In the genomic region with DNA sequence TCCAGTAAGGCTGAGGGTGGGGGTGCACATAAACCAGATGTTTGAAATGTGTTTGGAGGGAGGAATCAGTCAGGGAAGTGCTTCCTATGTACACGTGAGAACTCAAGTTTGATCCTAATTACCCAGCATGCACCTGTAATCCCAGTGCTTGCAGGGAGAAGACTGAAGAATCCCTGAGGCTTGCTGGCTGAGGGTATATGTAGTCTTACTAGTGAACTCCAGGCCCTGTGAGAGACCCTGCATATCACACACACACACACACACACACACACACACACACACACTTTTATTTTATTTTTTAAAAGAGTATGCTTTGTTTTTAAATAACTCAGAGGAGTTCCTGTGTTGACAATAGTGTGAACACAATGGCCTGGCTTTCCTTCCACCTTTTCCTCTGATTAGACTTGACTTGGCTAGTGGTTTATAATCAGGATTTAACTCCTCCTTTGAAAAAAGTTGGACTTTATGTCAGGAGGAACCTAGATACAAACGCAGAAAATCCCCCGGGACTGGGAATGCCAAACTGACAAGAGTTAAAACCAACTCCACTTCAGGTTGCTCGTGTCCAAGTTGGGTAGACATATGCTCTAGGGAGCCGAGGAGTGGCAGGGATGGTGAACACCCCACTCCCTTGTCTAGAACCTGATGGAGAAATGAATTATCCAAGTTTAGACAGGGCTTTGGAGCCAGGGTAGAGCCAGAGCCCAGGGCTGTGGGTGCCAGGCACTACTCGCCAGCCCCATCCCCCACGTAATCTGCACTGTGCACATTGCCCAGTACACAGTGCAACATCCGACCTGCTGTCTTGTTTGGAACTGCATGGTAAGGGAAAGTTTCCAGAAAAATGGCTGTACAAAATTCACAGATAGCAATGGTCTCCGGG, we compare ENCODE assay signal across 10 mouse cellular contexts. TPM values are rescaled to one million over a fixed set of nuclear protein-coding genes. Genes with fewer than 3 reads are reported as not detected.
DNase-seq lines count a peak whose midpoint lies in the region; ATAC-seq and TF ChIP-seq lines count a peak whose summit lies in the region.
"Had no signal": no experiment of that assay in that cellular context is flagged by ENCODE, and none has a peak within 500 bp of the region (broad histone marks: within the 10 kb centered on the region; RNA-seq: fewer than 3 reads in every experiment).

No protein-coding gene starts in this region.

- H3K36me3 ChIP-seq in forebrain, embryonic 16.5 days (ENCODE audit: control insufficient read depth, insufficient read depth), result no peaks in the 10 kb centered on the region
- H3K36me3 ChIP-seq in forebrain, embryonic 10.5 days (replicated peaks), result no peaks in the 10 kb centered on the region
- H3K36me3 ChIP-seq in lung, postnatal 0 days (ENCODE audit: insufficient read depth, low read length), result no peaks in the 10 kb centered on the region
- H3K36me3 ChIP-seq: midbrain, embryonic 15.5 days had no signal

- no peak for TF ChIP-seq CTCF in lung, postnatal 0 days (IDR thresholded peaks at IDR 0.05)

- TF ChIP-seq EP300 in lung, postnatal 0 days (IDR thresholded peaks at IDR 0.05), result peak; percentile 66

- ATAC-seq in forebrain, embryonic 16.5 days, result 0 out of 2 replicates have a peak, but pooled peaks have one; percentile 54
- ATAC-seq in lung, postnatal 0 days, result peak; percentile 68
- ATAC-seq: midbrain, embryonic 15.5 days had no signal

- H3K4me2 ChIP-seq in forebrain, embryonic 16.5 days (ENCODE audit: low read length), result no peak overlapping the region
- H3K4me2 ChIP-seq in lung, postnatal 0 days (replicated peaks; ENCODE audit: low read depth, low read length), result no peak overlapping the region; the same call in 1 of the 2 replicates
- H3K4me2 ChIP-seq: midbrain, embryonic 15.5 days had no signal

- no peak overlapping the region for H3K27ac ChIP-seq in forebrain, embryonic 16.5 days (ENCODE audit: low read length)
- H3K27ac ChIP-seq in forebrain, embryonic 10.5 days, result no peak overlapping the region
- H3K27ac ChIP-seq in lung, postnatal 0 days (ENCODE audit: low read length), result peak overlapping the region; percentile 52; the same call in 1 of the 2 replicates
- H3K27ac ChIP-seq: midbrain, embryonic 15.5 days had no signal

- H3K4me3 ChIP-seq in forebrain, embryonic 16.5 days (replicated peaks; ENCODE audit: low read length), result no peak overlapping the region
- H3K4me3 ChIP-seq in forebrain, embryonic 10.5 days, result no peak overlapping the region
- H3K4me3 ChIP-seq in lung, postnatal 0 days (ENCODE audit: low read depth, low read length), result no peak overlapping the region
- H3K4me3 ChIP-seq: midbrain, embryonic 15.5 days had no signal

- 79% methylated on average over 9 of the region's 9 CpGs for WGBS in forebrain, embryonic 16.5 days
- WGBS in forebrain, embryonic 10.5 days, result 84% methylated on average over 9 of the region's 9 CpGs
- WGBS in lung, postnatal 0 days, result 55% methylated on average over 9 of the region's 9 CpGs

- no peak for DNase-seq in forebrain, embryonic 10.5 days (ENCODE audit: extremely low spot score, low spot score)
- DNase-seq in forelimb bud, embryonic 11.5 days (ENCODE audit: low read depth, low spot score), result peak; percentile 12
- peak; percentile 70 for DNase-seq in kidney, adult 18-20 months
- DNase-seq in lung, postnatal 0 days (ENCODE audit: low spot score), result peak; percentile 46
- no peak for DNase-seq in spleen, postnatal 36 days (ENCODE audit: low spot score in 2 of 2)
- no peak for DNase-seq in testis, postnatal 10 days (ENCODE audit: low spot score)
- no peak for DNase-seq in embryo, embryonic 9.5 days (ENCODE audit: extremely low spot score)

- H3K9me3 ChIP-seq in forebrain, embryonic 16.5 days (ENCODE audit: control insufficient read depth, low read length), result no peaks in the 10 kb centered on the region
- no peaks in the 10 kb centered on the region for H3K9me3 ChIP-seq in forebrain, embryonic 10.5 days
- H3K9me3 ChIP-seq in lung, postnatal 0 days (ENCODE audit: low read length), result no peaks in the 10 kb centered on the region
- H3K9me3 ChIP-seq: midbrain, embryonic 15.5 days had no signal

- H3K4me1 ChIP-seq in forebrain, embryonic 16.5 days (replicated peaks; ENCODE audit: control insufficient read depth, insufficient read depth, low read length), result no peaks in the 10 kb centered on the region
- H3K4me1 ChIP-seq in forebrain, embryonic 10.5 days, result no peaks in the 10 kb centered on the region
- H3K4me1 ChIP-seq in lung, postnatal 0 days (ENCODE audit: insufficient read depth, low read depth, low read length), result no peaks in the 10 kb centered on the region
- H3K4me1 ChIP-seq: midbrain, embryonic 15.5 days had no signal

- H3K27me3 ChIP-seq in forebrain, embryonic 16.5 days (replicated peaks; ENCODE audit: control insufficient read depth, insufficient read depth, low read length), result no peaks in the 10 kb centered on the region
- H3K27me3 ChIP-seq in forebrain, embryonic 10.5 days (ENCODE audit: poor library complexity, severe bottlenecking), result no peaks in the 10 kb centered on the region
- H3K27me3 ChIP-seq in lung, postnatal 0 days (replicated peaks; ENCODE audit: insufficient read depth, low read length), result no peaks in the 10 kb centered on the region
- H3K27me3 ChIP-seq: midbrain, embryonic 15.5 days had no signal

- H3K9ac ChIP-seq in forebrain, embryonic 16.5 days (replicated peaks; ENCODE audit: low read depth, low read length), result no peak overlapping the region
- no peak overlapping the region for H3K9ac ChIP-seq in lung, postnatal 0 days (replicated peaks; ENCODE audit: low read depth)
- H3K9ac ChIP-seq: midbrain, embryonic 15.5 days had no signal

RNA-seq across cellular contexts. Expression of a gene that starts 4.0 kb away (rescaled TPM):
- polyA plus RNA-seq in forebrain, embryonic 16.5 days (2015; fragmentation: Nextera tagmentation; extraction: Ambion mirVana), result 0.04 and 0.12 TPM in 2 replicates
- not detected in 2 replicates for polyA plus RNA-seq in forebrain, embryonic 10.5 days (2016; fragmentation: Nextera tagmentation; extraction: Ambion mirVana)
- 8.1 and 10.5 TPM in 2 replicates for polyA plus RNA-seq in lung, postnatal 0 days (2015; fragmentation: Nextera tagmentation; extraction: Ambion mirVana)

RNA-seq across cellular contexts. Expression of a gene that starts 50.3 kb away (rescaled TPM):
- polyA plus RNA-seq in forebrain, embryonic 16.5 days (2015; fragmentation: Nextera tagmentation; extraction: Ambion mirVana), result 0.05 and 0.09 TPM in 2 replicates
- 0.04 TPM in 1 of 2 replicates, not detected in the other for polyA plus RNA-seq in forebrain, embryonic 10.5 days (2016; fragmentation: Nextera tagmentation; extraction: Ambion mirVana)
- polyA plus RNA-seq in lung, postnatal 0 days (2015; fragmentation: Nextera tagmentation; extraction: Ambion mirVana), result not detected in 2 replicates
- polyA plus RNA-seq: stomach, embryonic 14.5 days had no signal

Comparison
In these comparisons a context has a peak if more than half of its experiments do, and no peak if none do; other contexts are left out.
1. DNase-seq: peak in forelimb bud, embryonic 11.5 days (single experiment), kidney, adult 18-20 months (single experiment) and lung, postnatal 0 days (single experiment); none in forebrain, embryonic 10.5 days (single experiment), spleen, postnatal 36 days (0 of 2), testis, postnatal 10 days (single experiment) and embryo, embryonic 9.5 days (single experiment).